12 mouse cellular contexts compared by ENCODE assay signal in genomic region chr1:104936966-104937365, GRCm38 (mm10).
"Had no signal": no experiment of that assay in that cellular context is flagged by ENCODE, and none has a peak within 500 bp of the region (broad histone marks: within the 10 kb centered on the region; RNA-seq: fewer than 3 reads in every experiment).

No protein-coding gene starts in this region.

- DNase-seq: left cerebral cortex, postnatal 4 days; liver; liver, embryonic 13.5 days; liver, postnatal 0 days; lung, adult 18-20 months; lung, adult 2 months; lung, embryonic 14.5 days; lung, postnatal 10 days; lung, postnatal 14 days; lung, postnatal 36 days; lung, postnatal 4 days; midbrain, embryonic 14.5 days had no signal
